Mouse (Mus musculus) spleen, postnatal 10 days (tissue): Measurements from ENCODE around the gene Cpne6.

ENCODE experiments used
- DNase-seq, 2 experiments: peaks; one replicate each; pipeline ENCODE4 v3.0.0; 2021 to 2022; ENCODE audit warnings: low spot score in 2 of 2

Gene Cpne6

DNA sequence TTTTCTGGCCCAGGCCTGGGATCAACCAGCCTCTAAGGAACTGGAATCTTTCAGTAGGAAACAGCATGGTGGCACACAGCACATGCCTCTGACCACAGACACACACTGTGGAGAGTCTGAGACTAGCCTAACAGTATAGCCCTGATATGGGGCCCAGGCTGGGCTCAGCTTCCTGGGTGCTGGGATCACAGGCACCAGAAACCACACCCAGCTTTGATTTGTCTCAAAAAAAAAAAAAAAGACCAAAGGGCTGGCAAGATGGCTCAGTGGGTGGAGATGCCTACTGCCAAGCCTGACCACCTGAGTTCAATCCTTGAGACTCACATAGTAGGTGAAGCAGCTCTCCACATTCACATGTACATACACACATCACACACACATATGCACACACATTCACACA lies 44.4 kb downstream of the Cpne6 start:
- no peak for DNase-seq

- DNase-seq, result no peak
Observed at GRCm38 (mm10) chr14:55555788-55556187, 45.5 kb downstream of the Cpne6 start.

DNA sequence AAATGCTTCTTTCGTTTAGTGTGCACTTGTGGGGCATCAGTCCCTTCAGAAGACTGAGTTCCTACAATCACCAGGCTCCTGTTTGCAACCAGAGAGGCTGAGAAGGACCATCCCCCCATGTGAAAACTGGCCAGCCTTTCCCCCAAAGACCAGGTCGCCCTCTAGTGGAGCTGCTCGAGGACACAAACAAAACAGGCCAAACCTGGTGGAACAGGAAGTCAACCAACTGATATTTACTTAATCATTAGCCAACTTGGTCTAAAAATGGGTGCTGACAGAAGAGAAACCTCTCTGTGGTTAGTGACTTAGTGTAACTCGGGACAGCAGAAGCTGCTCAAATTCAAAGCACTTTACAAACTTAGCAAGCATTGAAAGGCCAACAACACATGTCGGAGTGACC lies 46.8 kb downstream of the Cpne6 start:
- DNase-seq, result peak; percentile 65 to 90

- no peak for DNase-seq
Observed at GRCm38 (mm10) chr14:55557587-55557986, 47.3 kb downstream of the Cpne6 start.

- DNase-seq, result no peak
Observed at GRCm38 (mm10) chr14:55558740-55559448, 48.6 kb downstream of the Cpne6 start.

DNA sequence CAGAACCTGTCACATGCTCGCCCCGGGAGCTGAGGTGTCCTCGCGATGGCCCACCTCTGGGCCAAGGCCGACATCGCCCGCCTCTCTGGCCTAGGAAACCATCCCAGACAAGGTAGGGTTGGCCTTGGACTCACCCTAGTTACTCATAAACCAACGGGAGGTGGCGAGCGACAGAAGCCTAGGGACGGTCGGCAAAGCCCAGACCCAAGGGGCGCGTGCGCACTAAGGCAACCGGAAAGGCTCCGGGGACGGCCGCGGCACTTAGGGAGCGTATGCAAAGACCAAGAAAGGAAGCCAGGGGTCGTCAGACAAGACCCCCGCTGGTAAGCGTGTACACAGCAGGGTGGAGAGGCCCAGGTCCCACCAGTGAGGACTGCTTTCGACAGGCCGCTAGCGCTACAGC lies 49.6 kb downstream of the Cpne6 start, which contains the start of gene Dcaf11:
Dcaf11 (plus strand) TSS at position 208 of the 403 bp plus-strand sequence.
- DNase-seq, result peak; percentile 88 to 93

GRCm38 (mm10) chr14:55560202-55561073 lies 50.2 kb downstream of the Cpne6 start, which contains the start of gene A730061H03Rik:
TSS of gene A730061H03Rik (minus strand) at chr14:55560406.
- peak; percentile 97 to 99 for DNase-seq

- no peak for DNase-seq
Observed at GRCm38 (mm10) chr14:55561860-55562259, 51.6 kb downstream of the Cpne6 start.

GRCm38 (mm10) chr14:55563249-55563648 lies 53.0 kb downstream of the Cpne6 start:
- no peak for DNase-seq

DNA sequence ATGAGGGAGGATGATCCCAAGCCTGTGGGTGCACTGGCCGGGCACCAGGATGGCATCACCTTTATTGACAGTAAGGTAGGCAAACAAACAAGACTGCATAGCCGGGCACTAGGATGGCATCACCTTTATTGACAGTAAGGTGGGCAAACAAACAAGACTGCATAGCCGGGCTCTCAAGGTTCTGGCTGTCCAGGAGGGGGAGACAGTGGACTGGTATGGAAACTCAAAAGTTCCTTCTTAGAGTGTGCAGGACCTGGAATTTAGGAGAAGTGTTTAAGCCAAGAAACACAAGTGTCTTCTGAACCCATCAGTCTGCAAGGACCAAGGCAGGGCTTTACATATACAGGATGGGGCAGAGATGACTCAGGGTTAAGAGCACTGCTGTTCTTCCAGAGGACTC lies 55.5 kb downstream of the Cpne6 start:
- DNase-seq, result no peak
